8 mouse cellular contexts compared by ENCODE assay signal in the genomic region with DNA sequence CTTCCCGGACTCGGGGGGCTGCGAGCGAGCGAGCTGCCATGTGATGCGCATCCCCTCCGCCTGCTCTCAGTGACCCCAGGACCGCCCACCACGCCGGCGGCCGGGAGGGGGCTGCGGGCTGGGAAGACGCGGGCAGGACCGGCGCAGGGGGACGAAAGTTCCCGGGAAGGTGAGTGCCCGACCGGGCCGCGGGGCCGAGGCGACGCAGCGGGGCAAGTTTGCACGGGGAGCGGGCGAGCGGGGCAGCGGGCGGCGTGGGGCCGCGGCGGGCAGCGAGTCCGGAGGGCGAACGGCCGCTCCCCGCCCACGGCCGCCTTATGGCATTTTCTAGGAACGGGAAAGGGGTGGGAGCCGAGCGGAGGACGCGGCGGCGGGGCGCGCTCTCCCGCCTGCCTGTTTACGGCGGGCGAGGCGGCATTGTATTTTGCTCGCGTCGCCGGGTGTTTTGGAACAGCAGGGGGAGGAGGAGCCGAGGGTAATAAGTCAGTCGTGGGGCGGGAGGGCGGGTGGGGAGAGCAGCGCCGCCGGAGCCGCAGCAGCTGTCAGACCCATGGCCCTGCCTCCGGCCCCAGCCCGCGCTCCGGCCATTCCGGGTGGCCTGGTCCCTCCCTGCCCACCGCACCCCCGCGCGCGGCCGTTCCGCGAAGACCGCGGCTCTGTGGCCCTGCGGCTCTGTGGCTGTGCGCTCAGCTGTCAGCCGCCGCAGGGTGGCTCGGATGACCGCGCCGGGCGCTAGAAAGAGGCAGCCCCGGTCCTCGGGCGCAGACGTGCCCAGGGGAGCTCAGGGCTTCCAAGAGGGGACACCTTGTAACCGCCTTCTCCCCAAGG. TPM values are rescaled to one million over a fixed set of nuclear protein-coding genes. Genes with fewer than 3 reads are reported as not detected.
DNase-seq lines count a peak whose midpoint lies in the region; ATAC-seq and TF ChIP-seq lines count a peak whose summit lies in the region.

No protein-coding gene starts in this region.

- peaks cover 24% of the 10 kb centered on the region for H3K4me1 ChIP-seq in embryonic facial prominence, embryonic 15.5 days
- H3K4me1 ChIP-seq in heart, embryonic 13.5 days = peaks cover 37% of the 10 kb centered on the region
- H3K4me1 ChIP-seq in kidney, embryonic 16.5 days (ENCODE audit: insufficient read depth, low read length) = peaks cover 34% of the 10 kb centered on the region
- peaks cover 32% of the 10 kb centered on the region for H3K4me1 ChIP-seq in neural tube, embryonic 14.5 days (ENCODE audit: control insufficient read depth, insufficient read depth, low read length)

- H3K4me3 ChIP-seq in C2C12 (ENCODE audit: insufficient read depth, poor library complexity, severe bottlenecking) = peak overlapping the region; percentile 31
- peak overlapping the region; percentile 89 for H3K4me3 ChIP-seq in embryonic facial prominence, embryonic 15.5 days (replicated peaks)
- peak overlapping the region; percentile 95 for H3K4me3 ChIP-seq in heart, embryonic 13.5 days
- H3K4me3 ChIP-seq in kidney, embryonic 16.5 days (ENCODE audit: low read length) = peak overlapping the region; percentile 88
- H3K4me3 ChIP-seq in neural tube, embryonic 14.5 days (ENCODE audit: low read depth, low read length) = peak overlapping the region; percentile 100

- TF ChIP-seq CTCF in C2C12 (IDR thresholded peaks at IDR 0.05; ENCODE audit: control insufficient read depth, insufficient read depth, insufficient read length) = no peak

- H3K27ac ChIP-seq in embryonic facial prominence, embryonic 15.5 days (replicated peaks) = peak overlapping the region; percentile 92
- H3K27ac ChIP-seq in heart, embryonic 13.5 days (replicated peaks) = peak overlapping the region; percentile 94
- peak overlapping the region; percentile 96 for H3K27ac ChIP-seq in kidney, embryonic 16.5 days (ENCODE audit: low read length)
- H3K27ac ChIP-seq in neural tube, embryonic 14.5 days (ENCODE audit: low read depth, low read length) = peak overlapping the region; percentile 99

- no peaks in the 10 kb centered on the region for H3K79me3 ChIP-seq in C2C12 (ENCODE audit: low read depth)

- no peaks in the 10 kb centered on the region for H3K36me3 ChIP-seq in C2C12 (ENCODE audit: control insufficient read depth, insufficient read depth)
- no peaks in the 10 kb centered on the region for H3K36me3 ChIP-seq in embryonic facial prominence, embryonic 15.5 days
- H3K36me3 ChIP-seq in heart, embryonic 13.5 days = no peaks in the 10 kb centered on the region
- no peaks in the 10 kb centered on the region for H3K36me3 ChIP-seq in kidney, embryonic 16.5 days (ENCODE audit: insufficient read depth, low read length)
- H3K36me3 ChIP-seq in neural tube, embryonic 14.5 days (ENCODE audit: control insufficient read depth, insufficient read depth, low read length) = no peaks in the 10 kb centered on the region

- peak overlapping the region; percentile 72 for H3ac ChIP-seq in C2C12 (ENCODE audit: control insufficient read depth, insufficient read length, low read depth)

- H3K9me3 ChIP-seq in embryonic facial prominence, embryonic 15.5 days (replicated peaks) = no peaks in the 10 kb centered on the region
- no peaks in the 10 kb centered on the region for H3K9me3 ChIP-seq in heart, embryonic 13.5 days
- H3K9me3 ChIP-seq in kidney, embryonic 16.5 days (ENCODE audit: low read length) = no peaks in the 10 kb centered on the region
- no peaks in the 10 kb centered on the region for H3K9me3 ChIP-seq in neural tube, embryonic 14.5 days (ENCODE audit: control insufficient read depth, low read length)

- no peaks in the 10 kb centered on the region for H3K27me3 ChIP-seq in C2C12 (ENCODE audit: control insufficient read depth, insufficient read depth, insufficient read length)
- no peaks in the 10 kb centered on the region for H3K27me3 ChIP-seq in embryonic facial prominence, embryonic 15.5 days
- H3K27me3 ChIP-seq in heart, embryonic 13.5 days (replicated peaks) = peaks cover 16% of the 10 kb centered on the region; the same call in 1 of the 2 replicates
- H3K27me3 ChIP-seq in kidney, embryonic 16.5 days (ENCODE audit: insufficient read depth, low read length) = 0 out of 2 replicates have a peak, but pooled peaks cover under 1% of the 10 kb centered on the region
- no peaks in the 10 kb centered on the region for H3K27me3 ChIP-seq in neural tube, embryonic 14.5 days (ENCODE audit: control insufficient read depth, insufficient read depth, low read length)

- H3K79me2 ChIP-seq in C2C12 (ENCODE audit: control insufficient read depth, insufficient read depth) = no peaks in the 10 kb centered on the region

- peak overlapping the region; percentile 94 for H3K4me2 ChIP-seq in embryonic facial prominence, embryonic 15.5 days (replicated peaks)
- H3K4me2 ChIP-seq in heart, embryonic 13.5 days = peak overlapping the region; percentile 87
- peak overlapping the region; percentile 90 for H3K4me2 ChIP-seq in kidney, embryonic 16.5 days (replicated peaks; ENCODE audit: low read depth, low read length)
- H3K4me2 ChIP-seq in neural tube, embryonic 14.5 days (ENCODE audit: low read depth, low read length) = peak overlapping the region; percentile 78

- peak overlapping the region; percentile 77 for H3K9ac ChIP-seq in embryonic facial prominence, embryonic 15.5 days
- peak overlapping the region; percentile 95 for H3K9ac ChIP-seq in heart, embryonic 13.5 days
- peak overlapping the region; percentile 91 for H3K9ac ChIP-seq in kidney, embryonic 16.5 days (replicated peaks; ENCODE audit: low read length)
- H3K9ac ChIP-seq in neural tube, embryonic 14.5 days (replicated peaks; ENCODE audit: low read depth, low read length) = peak overlapping the region; percentile 99

- DNase-seq in adrenal gland, postnatal 25 days = peak; percentile 72
- DNase-seq in lung, adult 18-20 months = peak; percentile 81 to 85
- peak; percentile 77 for DNase-seq in testis, postnatal 10 days (ENCODE audit: low spot score)

- ATAC-seq in embryonic facial prominence, embryonic 15.5 days (ENCODE audit: insufficient number of reproducible peaks, low FRiP score, low TSS enrichment, low read depth) = peak; percentile 77
- peak; percentile 52; the same call in 1 of the 2 replicates for ATAC-seq in heart, embryonic 13.5 days (ENCODE audit: extremely low read depth, insufficient number of reproducible peaks, low FRiP score, low TSS enrichment)
- peak; percentile 82 for ATAC-seq in kidney, embryonic 16.5 days (ENCODE audit: low FRiP score, low TSS enrichment)
- ATAC-seq in neural tube, embryonic 14.5 days (ENCODE audit: low read depth) = peak; percentile 67

- WGBS in embryonic facial prominence, embryonic 15.5 days = under 1% methylated on average over 80 of the region's 100 CpGs
- WGBS in heart, embryonic 13.5 days = under 1% methylated on average over 72 of the region's 100 CpGs
- WGBS in kidney, embryonic 16.5 days = under 1% methylated on average over 53 of the region's 100 CpGs
- under 1% methylated on average over 58 of the region's 100 CpGs for WGBS in neural tube, embryonic 14.5 days

TF ChIP-seq in C2C12, 6 proteins besides CTCF, POLR2A, EP300 and RAD21:
- TF ChIP-seq MAX (IDR thresholded peaks at IDR 0.05) (no peak), USF1 (IDR thresholded peaks at IDR 0.05; ENCODE audit: low read depth) (no peak), MYOG (IDR thresholded peaks at IDR 0.05; ENCODE audit: control insufficient read depth, extremely low read depth, insufficient read length) (no peak), MYOD1 (IDR thresholded peaks at IDR 0.05; ENCODE audit: control insufficient read depth, insufficient read length, low read depth) (peak; percentile 21), FOSL1 (IDR thresholded peaks at IDR 0.05; ENCODE audit: insufficient read depth, low read length, poor library complexity, severe bottlenecking) (no peak)

RNA-seq across cellular contexts. Expression of a gene that starts 0.5 kb away (rescaled TPM):
- 0.11 TPM for polyA plus RNA-seq in C2C12 (2012; fragmentation: generic; extraction: Trizol)
- total RNA-seq in adrenal gland, postnatal 25 days (2021) = 1.3 and 4.7 TPM in 2 replicates
- 7.2 and 7.9 TPM in 2 replicates for polyA plus RNA-seq in embryonic facial prominence, embryonic 15.5 days (2015; fragmentation: Nextera tagmentation; extraction: Ambion mirVana)
- polyA plus RNA-seq in heart, embryonic 13.5 days (2015; fragmentation: Nextera tagmentation; extraction: Ambion mirVana) = 7.0 and 7.1 TPM in 2 replicates
- 7.9 and 9.8 TPM in 2 replicates for polyA plus RNA-seq in kidney, embryonic 16.5 days (2015; fragmentation: Nextera tagmentation; extraction: Ambion mirVana)
- 32.4 and 40.0 TPM in 2 replicates for polyA plus RNA-seq in neural tube, embryonic 14.5 days (2014; fragmentation: Nextera tagmentation; extraction: Ambion mirVana)

Comparison
In these comparisons a context has a peak if more than half of its experiments do, and no peak if none do; other contexts are left out.
1. Peak in every context shown above with its lines: DNase-seq, ATAC-seq, H3K4me3 ChIP-seq and H3K27ac ChIP-seq.
2. H3K4me3 ChIP-seq: peak in every context shown above with its lines; median percentile 100 in neural tube, embryonic 14.5 days; 95 in heart, embryonic 13.5 days; 89 in embryonic facial prominence, embryonic 15.5 days; 88 in kidney, embryonic 16.5 days; 31 in C2C12.